Mouse (Mus musculus) spleen, adult 2 months (tissue): ENCODE results near the gene Gm11559. TPM values are rescaled to one million over a fixed set of nuclear protein-coding genes. Genes with fewer than 3 reads are reported as not detected.
"Not testable (repeated sequence)": the region's sequence is repeated elsewhere in the genome, so short reads cannot be mapped to it uniquely, and the experiment has no call there.

Experiments
- DNase-seq, 2 experiments: peaks; one replicate each; pipeline versions ENCODE4 v3.0.0 to v3.0.0-alpha.2; 2012 to 2021; ENCODE audit warnings: low spot score in 2 of 2, low read depth in 1 of 2
- H3K27ac ChIP-seq: fragments of 200-500 bp; 2 replicates; pipeline ENCODE4 v1.5.1; 2012; ENCODE audit warnings: low read length, inconsistent platforms; ENCODE audit not compliant: insufficient read depth
- H3K27me3 ChIP-seq: fragments of 200-500 bp; 2 replicates; pipeline ENCODE4 v1.6.1; 2012; ENCODE audit warnings: mild to moderate bottlenecking, moderate library complexity, low read length, inconsistent platforms; ENCODE audit not compliant: control insufficient read depth, insufficient read depth
- H3K36me3 ChIP-seq: fragments of 200-500 bp; 2 replicates; pipeline ENCODE4 v1.6.1; 2012; ENCODE audit warnings: mild to moderate bottlenecking, low read length, inconsistent platforms; ENCODE audit not compliant: control insufficient read depth, insufficient read depth
- H3K4me1 ChIP-seq: fragments of 200-500 bp; 2 replicates; pipeline ENCODE4 v1.6.1; 2011; ENCODE audit warnings: inconsistent platforms; ENCODE audit not compliant: control insufficient read depth, insufficient read depth, insufficient read length
- H3K4me3 ChIP-seq: fragments of 200-500 bp; 2 replicates; pipeline ENCODE4 v1.5.1; 2011; ENCODE audit warnings: mild to moderate bottlenecking, inconsistent platforms; ENCODE audit not compliant: insufficient read depth, insufficient read length; ENCODE audit errors: extremely low read depth
- CTCF ChIP-seq: fragments of 200-500 bp; IDR thresholded peaks from 2 replicates; pipeline ENCODE4 v1.5.1; 2011; ENCODE audit warnings: mild to moderate bottlenecking, inconsistent platforms; ENCODE audit not compliant: insufficient read depth, insufficient read length, insufficient replicate concordance; ENCODE audit errors: extremely low read depth
- POLR2A ChIP-seq: fragments of 200-500 bp; IDR thresholded peaks from 2 replicates; pipeline ENCODE4 v1.6.1; 2011; ENCODE audit warnings: low read depth, low read length, inconsistent platforms
- WGBS: fragments of 180-500 bp; shearing (Covaris S2); methylation state at CpG from one replicate; pipeline ENCODE4 v1.1.7; 2018; 5-methylcytosine and 5-hydroxymethylcytosine counted together
- polyA plus RNA-seq: library from polyadenylated mRNA; depleted of rRNA; stranded (reverse); fragments of >200 nt; gene quantifications from 2 replicates; pipeline ENCODE4 v1.2.3, GENCODE M21; 2012; rRNA removed

Gm11559 gene
- polyA plus RNA-seq, 1 experiment: not detected

DNA sequence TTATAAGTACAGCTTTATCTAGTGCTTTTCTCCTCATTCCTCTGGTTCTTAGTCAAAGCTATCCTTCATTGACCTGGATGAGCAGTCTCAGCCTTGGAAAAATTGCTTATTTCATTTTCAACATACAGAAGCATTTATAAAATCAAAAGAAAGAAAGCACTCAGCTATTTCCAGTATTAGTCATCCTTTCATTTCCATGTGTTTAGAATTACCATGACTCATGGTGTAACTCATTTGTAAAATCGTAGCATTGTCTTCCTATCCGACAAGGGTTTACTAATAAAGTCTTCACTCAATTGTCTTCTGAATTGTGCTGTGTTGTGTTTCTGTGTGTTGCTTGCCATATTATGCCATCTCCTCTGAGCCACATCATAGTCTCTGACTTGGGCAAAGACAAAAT is 5.5 kb upstream of the Gm11559 start:
- Histone ChIP-seq H3K4me3 (no peak overlapping the region), H3K4me1 (no peaks in the 10 kb centered on the region), H3K27me3 (no peaks in the 10 kb centered on the region), H3K36me3 (no peaks in the 10 kb centered on the region), H3K27ac (no peak overlapping the region)
- WGBS: 81% methylated on average over 2 of the region's 2 CpGs
- DNase-seq: no peak
- no peak for TF ChIP-seq CTCF
- TF ChIP-seq POLR2A: no peak

DNA sequence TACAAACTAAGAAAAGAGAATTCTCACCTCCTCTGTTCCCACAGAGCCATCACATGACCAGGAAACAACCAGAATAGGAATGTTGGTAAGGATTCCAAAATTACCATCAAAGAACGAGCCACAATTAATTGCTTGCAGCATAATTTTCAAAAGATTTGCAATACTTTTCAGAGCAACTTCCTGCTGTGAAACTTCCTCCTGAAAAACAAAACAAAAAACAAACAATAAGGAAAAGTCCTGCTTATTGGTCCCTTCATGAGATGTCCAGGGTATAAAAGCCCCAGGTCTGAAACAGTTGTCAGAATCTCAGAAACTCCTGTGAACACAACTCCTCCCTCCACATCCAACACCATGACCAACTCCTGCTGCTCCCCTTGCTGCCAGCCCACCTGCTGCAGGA is 8.8 kb downstream of the Gm11559 start, which contains the start of gene Krtap9-1:
Gene Krtap9-1, plus strand, starts transcription at position 301 of the 400 bp plus-strand sequence.
- H3K27me3 ChIP-seq, H3K4me1 ChIP-seq, H3K4me3 ChIP-seq, H3K27ac ChIP-seq, H3K36me3 ChIP-seq, DNase-seq: not testable (repeated sequence)
- 78% methylated on average over 1 of the region's 1 CpGs for WGBS

DNA sequence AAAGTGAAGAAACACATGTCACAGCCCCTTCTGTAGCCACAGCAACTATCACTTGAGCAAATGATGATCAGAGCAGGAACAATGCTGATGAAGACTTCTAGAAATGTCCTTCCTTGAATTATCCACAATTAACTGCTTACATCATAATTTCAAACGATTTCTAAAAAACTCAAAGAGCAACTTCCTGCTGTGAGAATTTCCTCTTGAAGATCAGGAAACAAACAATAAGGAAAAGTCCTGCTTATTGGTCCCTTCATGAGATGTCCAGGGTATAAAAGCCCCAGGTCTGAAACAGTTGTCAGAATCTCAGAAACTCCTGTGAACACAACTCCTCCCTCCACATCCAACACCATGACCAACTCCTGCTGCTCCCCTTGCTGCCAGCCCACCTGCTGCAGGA is 14.6 kb downstream of the Gm11559 start, which contains the start of gene Gm11567:
Gene Gm11567, plus strand, starts transcription at position 301 of the 400 bp plus-strand sequence.
- not testable (repeated sequence) for H3K36me3 ChIP-seq, H3K4me3 ChIP-seq, H3K27me3 ChIP-seq, DNase-seq, H3K27ac ChIP-seq, H3K4me1 ChIP-seq
- 35% methylated on average over 1 of the region's 1 CpGs for WGBS

GRCm38 (mm10) chr11:99907620-99908019 is 43.3 kb downstream of the Gm11559 start, which contains the start of gene Krtap31-1:
Krtap31-1 (plus strand) TSS chr11:99907920.
- no peak within 1 kb of the TSS for H3K4me3 ChIP-seq
- H3K36me3 ChIP-seq: no peaks in the 10 kb centered on the region
- TF ChIP-seq CTCF (no peak), POLR2A (no peak)
- no peaks in the 10 kb centered on the region for H3K4me1 ChIP-seq
- no peak for DNase-seq
- no peaks in the 10 kb centered on the region for H3K27me3 ChIP-seq
- 78% methylated on average over 2 of the region's 2 CpGs for WGBS
- H3K27ac ChIP-seq: no peak within 1 kb of the TSS

GRCm38 (mm10) chr11:99914451-99914850 is 50.2 kb downstream of the Gm11559 start, which contains the start of gene Gm11565:
Gm11565 (plus strand) TSS chr11:99914751.
- Histone ChIP-seq H3K36me3 (no peaks in the 10 kb centered on the region), H3K4me1 (no peaks in the 10 kb centered on the region), H3K27ac (no peak within 1 kb of the TSS), H3K27me3 (no peaks in the 10 kb centered on the region), H3K4me3 (no peak within 1 kb of the TSS)
- TF ChIP-seq CTCF (no peak), POLR2A (no peak)
- DNase-seq: no peak
- WGBS: 78% methylated on average over 3 of the region's 3 CpGs

Other genes with a start within 250 kb of the Gm11559 start
- not detected in 2 replicates for gene Krtap2-4, start 249.6 kb upstream of the Gm11559 start, polyA plus RNA-seq
- not detected in 2 replicates for gene Gm11562, start 244.0 kb upstream of the Gm11559 start, polyA plus RNA-seq
- gene Krtap4-1, start 236.2 kb upstream of the Gm11559 start, polyA plus RNA-seq: not detected in 2 replicates
- not detected in 2 replicates for gene Krtap4-2, start 229.4 kb upstream of the Gm11559 start, polyA plus RNA-seq
- gene Krtap4-7, start 220.4 kb upstream of the Gm11559 start, polyA plus RNA-seq: not detected in 2 replicates
- not detected in 2 replicates for gene Gm11555, start 214.2 kb upstream of the Gm11559 start, polyA plus RNA-seq
- not detected in 2 replicates for gene Gm11563, start 205.5 kb upstream of the Gm11559 start, polyA plus RNA-seq
- not detected in 2 replicates for gene Krtap4-6, start 198.5 kb upstream of the Gm11559 start, polyA plus RNA-seq
- not detected in 2 replicates for gene Gm14190, start 173.7 kb upstream of the Gm11559 start, polyA plus RNA-seq
- not detected in 2 replicates for gene Gm14180, start 130.2 kb upstream of the Gm11559 start, polyA plus RNA-seq
- gene Gm11595, start 91.6 kb upstream of the Gm11559 start, polyA plus RNA-seq: not detected in 2 replicates
- gene Krtap4-8, start 83.8 kb upstream of the Gm11559 start, polyA plus RNA-seq: not detected in 2 replicates
- gene Krtap4-9, start 79.3 kb upstream of the Gm11559 start, polyA plus RNA-seq: not detected in 2 replicates
- gene Gm11596, start 71.0 kb upstream of the Gm11559 start, polyA plus RNA-seq: not detected in 2 replicates
- gene Gm11569, start 65.5 kb upstream of the Gm11559 start, polyA plus RNA-seq: not detected in 2 replicates
- gene Gm11554, start 60.0 kb upstream of the Gm11559 start, polyA plus RNA-seq: not detected in 2 replicates
- gene Krtap4-13, start 54.6 kb upstream of the Gm11559 start, polyA plus RNA-seq: not detected in 2 replicates
- gene Gm11564, start 48.8 kb upstream of the Gm11559 start, polyA plus RNA-seq: not detected in 2 replicates
- gene 2300003K06Rik, start 26.4 kb upstream of the Gm11559 start, polyA plus RNA-seq: not detected in 2 replicates
- gene Krtap4-16, start 12.9 kb upstream of the Gm11559 start, polyA plus RNA-seq: not detected in 2 replicates
- not detected in 2 replicates for gene Gm11568, start 6.6 kb upstream of the Gm11559 start, polyA plus RNA-seq
- gene Krtap9-1, start 8.9 kb downstream of the Gm11559 start, polyA plus RNA-seq: not detected in 2 replicates
- gene Gm11567, start 14.7 kb downstream of the Gm11559 start, polyA plus RNA-seq: not detected in 2 replicates
- not detected in 2 replicates for gene Krtap31-1, start 43.4 kb downstream of the Gm11559 start, polyA plus RNA-seq
- not detected in 2 replicates for gene Gm11565, start 50.3 kb downstream of the Gm11559 start, polyA plus RNA-seq
- not detected in 2 replicates for gene Krtap31-2, start 71.8 kb downstream of the Gm11559 start, polyA plus RNA-seq
- not detected in 2 replicates for gene Krtap9-5, start 84.0 kb downstream of the Gm11559 start, polyA plus RNA-seq
- not detected in 2 replicates for gene Krtap29-1, start 114.6 kb downstream of the Gm11559 start, polyA plus RNA-seq
- gene Krtap16-1, start 122.1 kb downstream of the Gm11559 start, polyA plus RNA-seq: not detected in 2 replicates
- gene Krtap17-1, start 129.5 kb downstream of the Gm11559 start, polyA plus RNA-seq: not detected in 2 replicates
- not detected in 2 replicates for gene Krt33a, start 151.7 kb downstream of the Gm11559 start, polyA plus RNA-seq
- gene Krt33b, start 165.4 kb downstream of the Gm11559 start, polyA plus RNA-seq: not detected in 2 replicates
- not detected in 2 replicates for gene Krt34, start 177.1 kb downstream of the Gm11559 start, polyA plus RNA-seq
- not detected in 2 replicates for gene Krt31, start 186.1 kb downstream of the Gm11559 start, polyA plus RNA-seq
- not detected in 2 replicates for gene Krt32, start 223.8 kb downstream of the Gm11559 start, polyA plus RNA-seq
- not detected in 2 replicates for gene Krt35, start 231.8 kb downstream of the Gm11559 start, polyA plus RNA-seq
- not detected in 2 replicates for gene Krt36, start 241.2 kb downstream of the Gm11559 start, polyA plus RNA-seq